Mouse (Mus musculus) neural tube, embryonic 10.5 days (tissue): ENCODE data around the gene Pik3ap1.
"Not testable (repeated sequence)": the region's sequence is repeated elsewhere in the genome, so short reads cannot be mapped to it uniquely, and the experiment has no call there.

ENCODE experiments used
- DNase-seq: peaks from one replicate; pipeline ENCODE4 v3.0.0-alpha.2; 2017; ENCODE audit warnings: low spot score; ENCODE audit errors: extremely low spot score

Gene Pik3ap1

DNA sequence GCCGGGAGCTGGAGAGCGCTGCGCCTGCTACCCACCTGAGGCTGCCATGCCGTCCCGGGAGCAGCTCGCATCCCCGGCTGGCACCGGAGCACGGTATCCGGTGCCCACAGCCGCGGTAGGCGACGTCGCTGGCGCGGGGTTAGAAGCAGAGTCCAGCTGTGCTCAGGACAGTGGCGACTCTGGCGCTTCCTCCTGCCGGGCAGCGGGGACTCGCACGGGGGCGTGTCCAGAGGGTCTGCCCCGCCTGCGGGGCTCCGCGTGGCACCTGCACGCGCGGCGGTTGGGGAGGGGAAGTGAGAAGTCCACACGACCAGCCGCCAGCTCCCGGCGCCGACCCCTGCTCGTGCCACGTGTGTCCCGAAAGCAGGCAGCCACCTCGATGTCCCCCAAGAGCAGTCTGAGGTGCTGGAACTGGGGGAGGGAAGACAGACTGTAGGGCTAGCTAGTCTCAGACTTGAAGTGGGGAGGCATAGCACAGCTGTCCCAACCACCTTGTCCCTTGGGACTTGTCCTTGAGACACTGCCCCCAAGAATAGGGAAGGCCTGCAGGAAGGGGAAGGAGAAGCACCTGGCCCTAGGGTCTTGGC, at the start of gene Pik3ap1:
Gene Pik3ap1 (minus strand): TSS at position 181 of the 587 bp plus-strand sequence.
- DNase-seq, result peak; percentile 46

DNA sequence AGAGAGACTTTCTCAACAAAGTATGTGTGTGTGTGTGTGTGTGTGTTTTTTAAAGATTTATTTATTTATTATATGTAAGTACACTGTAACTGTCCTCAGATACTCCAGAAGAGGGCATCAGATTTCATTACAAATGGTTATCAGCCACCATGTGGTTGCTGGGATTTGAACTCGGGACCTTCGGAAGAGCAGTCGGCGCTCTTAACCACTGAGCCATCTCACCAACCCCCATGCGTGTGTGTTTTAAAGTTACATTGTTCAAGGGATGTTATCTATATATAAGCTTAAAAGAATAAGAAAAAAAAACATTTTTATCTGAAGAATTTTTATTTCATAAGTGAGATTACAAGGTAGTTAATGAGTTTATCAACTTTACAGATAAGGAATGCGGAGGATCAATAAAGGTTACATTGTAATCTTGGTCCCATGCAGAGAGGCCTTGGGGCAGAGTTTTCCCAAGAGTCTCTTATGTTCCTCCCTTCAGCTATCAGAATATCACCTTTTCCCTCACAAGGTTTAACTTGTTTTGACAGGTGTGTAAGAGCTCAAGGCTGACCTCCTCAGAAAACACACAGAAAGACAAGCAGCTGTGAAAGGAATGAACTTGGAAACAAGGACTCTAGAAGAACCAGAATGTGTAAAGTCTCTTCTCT, 46.7 kb upstream of the Pik3ap1 start:
- not testable (repeated sequence) for DNase-seq

- DNase-seq, result not testable (repeated sequence)
Observed at GRCm38 (mm10) chr19:41425927-41426772, 41.2 kb upstream of the Pik3ap1 start.

- no peak for DNase-seq
Observed at GRCm38 (mm10) chr19:41421264-41421663, 36.4 kb upstream of the Pik3ap1 start.

GRCm38 (mm10) chr19:41418786-41419185, 33.9 kb upstream of the Pik3ap1 start:
- no peak for DNase-seq

GRCm38 (mm10) chr19:41417995-41418394, 33.1 kb upstream of the Pik3ap1 start:
- no peak for DNase-seq

GRCm38 (mm10) chr19:41416201-41416600, 31.3 kb upstream of the Pik3ap1 start:
- DNase-seq, result no peak

GRCm38 (mm10) chr19:41402603-41403002, 17.7 kb upstream of the Pik3ap1 start:
- no peak for DNase-seq

DNA sequence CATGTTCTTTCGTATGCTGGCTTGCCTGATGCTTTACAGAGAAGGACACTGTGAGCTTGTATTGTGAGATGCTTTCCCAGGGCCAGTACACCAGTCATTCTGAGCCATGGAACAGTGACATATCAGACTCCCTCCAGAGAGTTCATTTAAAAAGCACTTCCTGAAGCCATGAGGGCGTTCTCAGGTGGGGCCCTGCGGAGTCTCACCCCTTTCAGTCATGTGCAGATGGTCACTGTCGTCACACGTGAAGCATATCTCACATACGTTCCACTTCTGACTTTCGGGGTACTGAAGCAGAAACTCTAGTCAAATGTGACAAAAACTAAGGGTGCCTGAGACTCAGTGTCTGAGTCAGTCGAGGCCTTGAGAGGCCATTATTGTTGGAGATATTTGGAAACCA, 6.0 kb upstream of the Pik3ap1 start:
- DNase-seq, result no peak

DNA sequence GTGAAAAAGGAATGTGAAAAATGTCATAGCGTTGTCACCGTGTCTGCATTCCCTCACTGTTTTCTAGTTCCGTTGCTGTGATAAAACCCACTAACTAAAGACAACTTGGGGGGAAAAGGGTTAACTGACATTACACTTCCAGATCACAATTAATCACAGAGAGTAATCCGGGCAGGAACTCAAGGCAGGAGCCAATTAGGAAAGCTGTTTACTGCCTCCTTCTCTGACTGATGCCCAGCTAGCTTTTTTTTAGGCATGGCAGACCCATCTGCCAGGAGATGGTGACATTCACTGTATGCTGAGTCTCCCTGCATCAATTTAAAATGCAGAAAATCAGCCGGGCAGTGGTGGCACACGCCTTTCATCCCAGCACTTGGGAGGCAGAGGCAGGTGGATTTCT, 4.4 kb upstream of the Pik3ap1 start:
- no peak for DNase-seq

- DNase-seq, result no peak
Observed at GRCm38 (mm10) chr19:41388242-41388641, 3.3 kb upstream of the Pik3ap1 start.

DNA sequence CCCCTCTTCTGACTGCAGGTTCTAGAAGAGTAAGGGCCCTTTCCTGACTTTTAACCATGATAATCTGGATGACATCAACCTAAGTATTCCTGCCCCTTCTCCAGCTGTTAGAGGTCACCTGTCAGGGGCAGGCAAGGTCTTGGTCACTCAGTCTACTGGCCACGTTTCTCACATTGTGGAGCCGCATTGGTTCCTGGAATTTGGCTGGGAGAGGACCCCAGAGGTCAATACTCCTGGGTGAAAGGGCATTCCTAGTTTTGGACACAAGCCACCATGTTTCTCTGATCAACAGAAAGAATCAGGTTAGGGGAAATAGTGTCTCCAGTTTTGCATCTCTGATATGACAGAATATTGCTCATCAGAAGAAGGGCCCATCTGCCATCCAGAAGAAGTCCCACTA, 2.4 kb upstream of the Pik3ap1 start:
- no peak for DNase-seq

DNA sequence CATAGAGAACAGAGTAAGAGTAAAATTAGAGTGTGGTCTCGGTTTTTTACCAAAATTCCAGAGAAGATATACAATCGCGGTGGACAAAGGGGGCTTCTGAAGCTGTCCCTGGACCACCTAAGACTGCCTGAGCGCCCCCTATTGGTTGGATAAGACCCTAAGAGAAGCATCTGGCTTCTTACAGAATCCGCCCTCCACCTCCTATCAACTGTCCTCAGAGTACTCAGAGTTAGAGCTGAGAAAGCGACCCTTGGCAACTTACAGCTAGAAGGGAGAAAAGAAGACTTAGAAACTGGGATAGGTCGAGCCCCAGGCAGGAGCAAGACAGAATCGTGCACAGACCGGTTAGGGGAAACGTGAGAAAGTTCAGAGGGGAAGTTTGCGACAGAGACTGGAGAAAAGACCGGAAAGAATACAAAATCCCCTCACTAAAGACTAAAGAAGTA, 473 bp downstream of the Pik3ap1 start:
- no peak for DNase-seq

DNA sequence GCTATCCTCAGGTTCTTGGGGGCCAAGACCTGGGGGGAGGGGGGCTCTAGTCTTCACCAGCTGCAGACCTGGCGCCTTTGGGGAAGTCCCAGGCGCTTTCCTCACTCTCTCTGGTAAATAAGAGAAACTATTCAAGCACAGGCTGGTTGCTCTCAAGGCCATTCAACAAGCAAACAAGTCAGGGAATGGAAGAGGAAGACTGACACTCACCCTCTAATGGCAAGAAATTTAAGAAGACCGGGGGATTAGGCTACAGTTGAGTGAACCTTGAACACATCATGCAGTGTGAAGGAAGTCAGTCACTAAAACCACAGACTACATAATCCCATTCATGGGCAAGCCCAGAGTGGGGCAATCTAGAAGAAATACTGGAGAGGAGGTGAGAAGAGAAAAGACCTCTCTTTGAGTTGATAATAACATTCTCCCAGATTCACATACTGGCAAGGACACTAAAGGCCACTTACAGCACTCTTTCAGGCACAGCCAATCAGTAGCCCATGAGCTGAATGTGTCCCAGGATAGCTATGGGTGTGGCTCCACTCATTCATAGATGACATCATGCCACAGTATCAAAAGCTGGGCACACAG, 2.4 kb downstream of the Pik3ap1 start:
- no peak for DNase-seq

DNA sequence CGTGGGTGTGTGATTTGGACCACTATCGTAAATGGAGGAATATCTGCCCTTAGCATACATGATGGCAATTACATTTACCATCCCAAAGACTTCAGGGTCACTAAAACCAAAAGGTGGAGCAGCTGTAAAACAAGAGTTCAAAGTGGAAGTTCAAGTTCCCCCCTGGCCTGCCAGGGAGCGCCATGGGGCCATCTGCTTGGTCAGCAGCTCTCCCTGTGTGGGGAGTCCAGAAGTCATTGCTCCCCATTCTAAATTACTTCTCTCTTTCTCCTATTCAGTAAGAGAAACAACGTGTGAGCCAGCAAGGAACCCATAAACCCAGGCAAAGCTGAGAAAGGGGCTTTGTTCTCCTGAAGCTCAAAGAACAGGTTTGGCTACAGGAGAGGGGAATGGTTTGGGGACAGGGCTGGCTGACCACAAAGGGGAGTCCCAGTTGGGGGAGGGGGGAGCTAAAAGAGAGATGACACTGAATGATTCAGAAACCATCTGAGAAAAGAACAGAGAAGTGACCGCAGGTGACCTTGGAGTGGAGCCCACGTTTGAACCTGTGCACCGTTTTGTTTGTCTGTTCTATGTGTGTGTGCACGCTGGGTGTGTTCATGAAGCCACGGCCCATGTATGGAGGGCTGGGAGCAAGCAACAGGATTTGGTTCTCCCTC, 3.2 kb downstream of the Pik3ap1 start:
- DNase-seq, result no peak

DNA sequence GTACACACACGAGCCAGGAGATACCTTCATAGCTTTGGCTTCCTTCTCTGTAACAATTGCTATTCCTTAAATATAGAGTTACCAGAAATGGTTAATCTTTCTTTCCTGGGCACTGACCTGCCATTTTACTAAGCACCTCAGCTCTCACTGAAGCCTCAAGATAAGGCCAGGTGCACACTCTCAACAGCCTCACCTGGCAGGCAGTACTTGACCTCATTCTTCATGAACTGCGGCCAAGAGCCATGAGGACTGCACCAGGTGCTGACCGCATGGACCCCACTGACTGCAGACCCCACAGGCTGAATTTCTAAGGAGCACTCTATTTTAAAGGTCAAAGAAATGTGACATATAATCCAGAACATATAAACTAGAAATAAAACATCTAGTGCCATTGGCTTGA, 5.7 kb downstream of the Pik3ap1 start:
- no peak for DNase-seq

- no peak for DNase-seq
Observed at GRCm38 (mm10) chr19:41375791-41376190, 9.1 kb downstream of the Pik3ap1 start.

DNA sequence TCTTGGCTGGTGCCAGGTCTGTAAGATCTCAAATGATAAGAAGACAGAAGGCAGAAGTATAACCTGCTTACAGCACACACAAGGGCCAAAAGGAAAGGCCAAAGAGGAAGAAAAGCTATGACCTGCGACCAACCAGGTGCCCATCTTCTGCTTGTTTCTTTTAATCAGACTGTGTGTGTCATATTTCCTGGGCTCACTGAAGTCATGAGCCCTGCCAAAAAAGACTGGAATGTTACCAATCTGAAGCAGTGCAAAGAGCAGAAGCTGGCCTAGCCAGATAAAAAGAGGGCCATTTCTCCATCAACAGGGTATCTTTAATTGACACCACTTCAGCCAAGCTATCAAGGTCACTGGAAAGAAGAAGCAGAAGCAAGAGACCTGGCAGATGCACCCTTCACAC, 9.8 kb downstream of the Pik3ap1 start:
- no peak for DNase-seq

GRCm38 (mm10) chr19:41374658-41375057, 10.2 kb downstream of the Pik3ap1 start:
- no peak for DNase-seq

DNA sequence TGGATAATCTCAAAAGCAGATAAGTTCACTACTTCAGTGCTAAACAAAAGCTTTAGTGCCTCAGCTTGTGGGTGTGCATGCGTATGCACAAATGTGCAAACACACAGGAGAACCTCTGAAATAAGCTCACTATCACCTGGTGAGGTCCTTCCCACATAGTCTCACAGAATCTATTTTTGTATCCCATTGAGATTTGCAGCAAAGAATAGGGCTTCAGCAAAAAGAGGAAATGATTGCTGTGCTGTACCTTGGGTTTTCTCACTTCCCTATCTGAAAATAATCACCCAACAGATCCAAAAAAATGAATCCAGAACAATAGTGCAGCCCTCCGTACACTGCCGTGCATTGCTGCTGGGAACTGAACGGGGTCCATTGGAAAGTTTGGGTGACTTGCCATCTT, 12.6 kb downstream of the Pik3ap1 start:
- DNase-seq, result no peak

DNA sequence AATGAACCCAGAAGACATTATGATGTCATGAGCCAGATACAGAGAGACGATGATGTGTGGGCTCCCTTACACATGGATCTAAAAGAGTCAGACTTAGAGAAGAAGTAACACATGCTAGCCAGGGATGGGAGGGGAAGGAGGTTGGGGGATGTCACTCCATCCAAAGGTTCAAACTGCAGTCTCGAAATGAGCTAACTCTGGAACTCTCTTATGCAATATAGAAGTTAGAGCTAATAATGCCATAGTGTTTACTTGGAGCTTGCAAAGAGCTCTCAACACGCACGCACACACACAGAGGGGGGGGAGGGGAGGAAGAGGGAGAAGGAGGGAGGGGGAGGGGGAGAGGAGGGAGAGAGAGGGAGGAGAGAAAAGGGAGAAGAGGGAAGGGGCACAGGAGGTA, 13.5 kb downstream of the Pik3ap1 start:
- DNase-seq, result no peak
